27 mouse cellular contexts compared by ENCODE assay signal in genomic region chr6:5517091-5517490, GRCm38 (mm10). TPM values are rescaled to one million over a fixed set of nuclear protein-coding genes. Genes with fewer than 3 reads are reported as not detected.
DNase-seq lines count a peak whose midpoint lies in the region; ATAC-seq and TF ChIP-seq lines count a peak whose summit lies in the region.
"Had no signal": no experiment of that assay in that cellular context is flagged by ENCODE, and none has a peak within 500 bp of the region (broad histone marks: within the 10 kb centered on the region; RNA-seq: fewer than 3 reads in every experiment).

No protein-coding gene starts in this region.

- WGBS in forebrain, embryonic 13.5 days: 39% methylated on average over 5 of the region's 5 CpGs
- 22% methylated on average over 5 of the region's 5 CpGs for WGBS in forebrain, embryonic 15.5 days
- 31% methylated on average over 5 of the region's 5 CpGs for WGBS in forebrain, postnatal 0 days
- WGBS in forebrain, embryonic 12.5 days: 50% methylated on average over 5 of the region's 5 CpGs
- WGBS in midbrain, postnatal 0 days: 73% methylated on average over 5 of the region's 5 CpGs
- 73% methylated on average over 5 of the region's 5 CpGs for WGBS in midbrain, embryonic 15.5 days

- H3K4me3 ChIP-seq in forebrain, embryonic 13.5 days: no peak overlapping the region
- H3K4me3 ChIP-seq in forebrain, embryonic 15.5 days: no peak overlapping the region
- no peak overlapping the region for H3K4me3 ChIP-seq in forebrain, postnatal 0 days (ENCODE audit: low read depth, low read length)
- no peak overlapping the region for H3K4me3 ChIP-seq in forebrain, embryonic 12.5 days (replicated peaks)
- no peak overlapping the region for H3K4me3 ChIP-seq in midbrain, postnatal 0 days (ENCODE audit: low read depth, low read length)
- H3K4me3 ChIP-seq in midbrain, embryonic 15.5 days: no peak overlapping the region
- H3K4me3 ChIP-seq: embryonic facial prominence, embryonic 12.5 days; embryonic facial prominence, embryonic 15.5 days; erythroblast, embryonic 14.5 days; gastrocnemius, adult 2 months; hindbrain, embryonic 13.5 days had no signal

- H3K4me2 ChIP-seq in forebrain, embryonic 13.5 days: no peak overlapping the region
- no peak overlapping the region for H3K4me2 ChIP-seq in forebrain, embryonic 15.5 days (replicated peaks)
- H3K4me2 ChIP-seq in forebrain, postnatal 0 days (ENCODE audit: low read depth): no peak overlapping the region
- no peak overlapping the region for H3K4me2 ChIP-seq in forebrain, embryonic 12.5 days
- no peak overlapping the region for H3K4me2 ChIP-seq in midbrain, postnatal 0 days (ENCODE audit: low read depth, low read length, poor library complexity, severe bottlenecking)
- H3K4me2 ChIP-seq in midbrain, embryonic 15.5 days: no peak overlapping the region
- H3K4me2 ChIP-seq: embryonic facial prominence, embryonic 12.5 days; embryonic facial prominence, embryonic 15.5 days; heart, embryonic 11.5 days; hindbrain, embryonic 13.5 days had no signal

- no peak overlapping the region for H3K27ac ChIP-seq in forebrain, embryonic 13.5 days
- no peak overlapping the region for H3K27ac ChIP-seq in forebrain, embryonic 15.5 days (replicated peaks)
- no peak overlapping the region for H3K27ac ChIP-seq in forebrain, postnatal 0 days (ENCODE audit: low read depth, low read length)
- no peak overlapping the region for H3K27ac ChIP-seq in forebrain, embryonic 12.5 days
- H3K27ac ChIP-seq in midbrain, postnatal 0 days (ENCODE audit: low read depth, low read length): no peak overlapping the region
- H3K27ac ChIP-seq in midbrain, embryonic 15.5 days: no peak overlapping the region
- H3K27ac ChIP-seq: embryonic facial prominence, embryonic 12.5 days; embryonic facial prominence, embryonic 15.5 days; gastrocnemius, adult 2 months; hindbrain, embryonic 13.5 days; hindbrain, postnatal 0 days had no signal

- peaks cover 12% of the 10 kb centered on the region for H3K4me1 ChIP-seq in forebrain, embryonic 13.5 days
- H3K4me1 ChIP-seq in forebrain, embryonic 15.5 days: peaks cover 11% of the 10 kb centered on the region; the same call in 1 of the 2 replicates
- H3K4me1 ChIP-seq in forebrain, postnatal 0 days (ENCODE audit: insufficient read depth): no peaks in the 10 kb centered on the region
- H3K4me1 ChIP-seq in forebrain, embryonic 12.5 days: no peaks in the 10 kb centered on the region
- no peaks in the 10 kb centered on the region for H3K4me1 ChIP-seq in midbrain, postnatal 0 days (ENCODE audit: insufficient read depth, low read length)
- H3K4me1 ChIP-seq in midbrain, embryonic 15.5 days: no peaks in the 10 kb centered on the region
- H3K4me1 ChIP-seq: embryonic facial prominence, embryonic 12.5 days; embryonic facial prominence, embryonic 15.5 days; hindbrain, embryonic 13.5 days had no signal

- no peaks in the 10 kb centered on the region for H3K27me3 ChIP-seq in forebrain, embryonic 13.5 days
- no peaks in the 10 kb centered on the region for H3K27me3 ChIP-seq in forebrain, embryonic 15.5 days
- no peaks in the 10 kb centered on the region for H3K27me3 ChIP-seq in forebrain, postnatal 0 days (ENCODE audit: insufficient read depth, low read length)
- no peaks in the 10 kb centered on the region for H3K27me3 ChIP-seq in forebrain, embryonic 12.5 days
- H3K27me3 ChIP-seq in midbrain, postnatal 0 days (ENCODE audit: insufficient read depth, low read length): no peaks in the 10 kb centered on the region
- no peaks in the 10 kb centered on the region for H3K27me3 ChIP-seq in midbrain, embryonic 15.5 days (replicated peaks)
- H3K27me3 ChIP-seq: embryonic facial prominence, embryonic 12.5 days; embryonic facial prominence, embryonic 15.5 days; hindbrain, embryonic 13.5 days had no signal

- no peak for TF ChIP-seq CTCF in forebrain, postnatal 0 days (IDR thresholded peaks at IDR 0.05; ENCODE audit: low read depth)
- TF ChIP-seq CTCF in midbrain, postnatal 0 days (IDR thresholded peaks at IDR 0.05): no peak

- peak; percentile 4 for DNase-seq in forebrain, postnatal 0 days
- peak; percentile 19 for DNase-seq in midbrain, postnatal 0 days (ENCODE audit: low spot score)
- DNase-seq: adrenal gland, adult 8-10 months; adrenal gland, postnatal 25 days; cerebellum, adult 11 months; cerebellum, adult 2 months; cerebellum, adult 9-11 months; cerebellum, postnatal 25 days; gastrocnemius, adult 2 months; gastrocnemius, postnatal 14 days; heart, adult 11 months; kidney, adult 18-20 months had no signal

- no peak overlapping the region for H3K9ac ChIP-seq in forebrain, embryonic 13.5 days
- H3K9ac ChIP-seq in forebrain, embryonic 15.5 days (replicated peaks): no peak overlapping the region
- no peak overlapping the region for H3K9ac ChIP-seq in forebrain, postnatal 0 days
- no peak overlapping the region for H3K9ac ChIP-seq in forebrain, embryonic 12.5 days
- H3K9ac ChIP-seq in midbrain, postnatal 0 days (replicated peaks; ENCODE audit: low read length, poor library complexity, severe bottlenecking): no peak overlapping the region
- no peak overlapping the region for H3K9ac ChIP-seq in midbrain, embryonic 15.5 days
- H3K9ac ChIP-seq: embryonic facial prominence, embryonic 12.5 days; embryonic facial prominence, embryonic 15.5 days; hindbrain, embryonic 13.5 days had no signal

- no peaks in the 10 kb centered on the region for H3K9me3 ChIP-seq in forebrain, embryonic 13.5 days (replicated peaks)
- H3K9me3 ChIP-seq in forebrain, embryonic 15.5 days: no peaks in the 10 kb centered on the region
- H3K9me3 ChIP-seq in forebrain, postnatal 0 days (ENCODE audit: low read length): no peaks in the 10 kb centered on the region
- no peaks in the 10 kb centered on the region for H3K9me3 ChIP-seq in forebrain, embryonic 12.5 days
- no peaks in the 10 kb centered on the region for H3K9me3 ChIP-seq in midbrain, postnatal 0 days (ENCODE audit: low read length)
- no peaks in the 10 kb centered on the region for H3K9me3 ChIP-seq in midbrain, embryonic 15.5 days
- H3K9me3 ChIP-seq: embryonic facial prominence, embryonic 12.5 days; embryonic facial prominence, embryonic 15.5 days; hindbrain, embryonic 13.5 days had no signal

- ATAC-seq in forebrain, embryonic 13.5 days: peak; percentile 53; the same call in 1 of the 2 replicates
- no peak for ATAC-seq in forebrain, embryonic 15.5 days (replicated peaks)
- ATAC-seq in forebrain, postnatal 0 days: 0 out of 2 replicates have a peak, but pooled peaks have one; percentile 25
- ATAC-seq in forebrain, embryonic 12.5 days (ENCODE audit: low FRiP score): no peak
- ATAC-seq in midbrain, postnatal 0 days (ENCODE audit: low FRiP score): no peak
- no peak for ATAC-seq in midbrain, embryonic 15.5 days (replicated peaks)
- ATAC-seq: activated CD4-positive, CD25-positive, alpha-beta regulatory T cell, adult 4 months; hindbrain, postnatal 0 days; inflammation-experienced regulatory T-cells, adult 6 months; intestine, embryonic 16.5 days had no signal

- no peaks in the 10 kb centered on the region for H3K36me3 ChIP-seq in forebrain, embryonic 13.5 days (ENCODE audit: poor library complexity, severe bottlenecking)
- H3K36me3 ChIP-seq in forebrain, embryonic 15.5 days: no peaks in the 10 kb centered on the region
- no peaks in the 10 kb centered on the region for H3K36me3 ChIP-seq in forebrain, postnatal 0 days (ENCODE audit: insufficient read depth)
- no peaks in the 10 kb centered on the region for H3K36me3 ChIP-seq in forebrain, embryonic 12.5 days (replicated peaks)
- no peaks in the 10 kb centered on the region for H3K36me3 ChIP-seq in midbrain, postnatal 0 days (ENCODE audit: insufficient read depth, low read length)
- no peaks in the 10 kb centered on the region for H3K36me3 ChIP-seq in midbrain, embryonic 15.5 days (replicated peaks)
- H3K36me3 ChIP-seq: embryonic facial prominence, embryonic 12.5 days; embryonic facial prominence, embryonic 15.5 days; hindbrain, embryonic 13.5 days had no signal

RNA-seq across cellular contexts. Expression of gene Pdk4, which starts 21.0 kb away (rescaled TPM):
- polyA plus RNA-seq in forebrain, embryonic 13.5 days (2015; fragmentation: Nextera tagmentation; extraction: Ambion mirVana): 0.88 and 0.92 TPM in 2 replicates
- polyA plus RNA-seq in forebrain, embryonic 15.5 days (2015; fragmentation: Nextera tagmentation; extraction: Ambion mirVana): 2.0 and 2.4 TPM in 2 replicates
- 1.8 and 3.2 TPM in 2 replicates for total RNA-seq in forebrain, postnatal 0 days (2014; rRNA removed)
- polyA plus RNA-seq in forebrain, postnatal 0 days (2015; fragmentation: Nextera tagmentation; extraction: Ambion mirVana): 2.0 and 3.0 TPM in 2 replicates
- 1.3 and 2.2 TPM in 2 replicates for polyA plus RNA-seq in forebrain, embryonic 12.5 days (2016; fragmentation: Nextera tagmentation; extraction: Ambion mirVana)
- 0.99 and 1.0 TPM in 2 replicates for total RNA-seq in midbrain, postnatal 0 days (2014; rRNA removed)
- polyA plus RNA-seq in midbrain, postnatal 0 days (2015; fragmentation: Nextera tagmentation; extraction: Ambion mirVana): 2.1 and 2.5 TPM in 2 replicates
- polyA plus RNA-seq in midbrain, embryonic 15.5 days (2015; fragmentation: Nextera tagmentation; extraction: Ambion mirVana): 1.1 and 1.7 TPM in 2 replicates
- total RNA-seq: common myeloid progenitor, adult 5-6 weeks; hematopoietic stem cell, adult 5-6 weeks had no signal
- polyA plus RNA-seq: activated CD4-positive, CD25-positive, alpha-beta regulatory T cell, adult 4 months; erythroblast, embryonic 14.5 days; inflammation-experienced regulatory T-cells, adult 6 months had no signal

Comparison
In these comparisons a context has a peak if more than half of its experiments do, and no peak if none do; other contexts are left out.
1. ATAC-seq: peak in forebrain, embryonic 13.5 days (single experiment) and forebrain, postnatal 0 days (single experiment); none in forebrain, embryonic 15.5 days (single experiment), forebrain, embryonic 12.5 days (single experiment), midbrain, postnatal 0 days (single experiment) and midbrain, embryonic 15.5 days (single experiment).